Mouse (Mus musculus): ENCODE results near the gene Fcrl6. TPM values are rescaled to one million over a fixed set of nuclear protein-coding genes. Genes with fewer than 3 reads are reported as not detected.

The Fcrl6 gene
- total RNA-seq, 2 experiments from 2014 or later = not detected

GRCm38 (mm10) chr1:172549314-172549713 lies 53.0 kb downstream of the Fcrl6 start:
- no peak for DNase-seq (ENCODE audit: low spot score in 2 of 2)

GRCm38 (mm10) chr1:172548501-172548900 lies 53.9 kb downstream of the Fcrl6 start:
- no peak for DNase-seq (ENCODE audit: low spot score in 2 of 2)

Other genes with a start within 250 kb of the Fcrl6 start
- 1 to 10 TPM; 7.9 to 8.6 TPM for gene Pigm, start 226.0 kb downstream of the Fcrl6 start, total RNA-seq (2021)
- 1 to 10 TPM in 1 of 2 experiments, under 1 TPM in 1; 0.61 to 1.0 TPM for gene Slamf9, start 127.2 kb downstream of the Fcrl6 start, total RNA-seq (2021)
- 1 to 10 TPM; 6.3 to 7.0 TPM for gene Igsf9, start 120.8 kb downstream of the Fcrl6 start, total RNA-seq (2021)
- 10 to 100 TPM in 1 of 2 experiments, 1 to 10 TPM in 1; 8.2 to 12.3 TPM for gene Tagln2, start 102.5 kb downstream of the Fcrl6 start, total RNA-seq (2021)
- 1 to 10 TPM; 2.9 to 4.2 TPM for gene Cfap45, start 81.8 kb downstream of the Fcrl6 start, total RNA-seq (2021)
- gene Vsig8, start 46.6 kb downstream of the Fcrl6 start, total RNA-seq (2021) = under 1 TPM; 0.21 to 0.23 TPM
- gene Slamf8, start 12.0 kb downstream of the Fcrl6 start, total RNA-seq (2021) = not detected
- gene Dusp23, start 30.4 kb upstream of the Fcrl6 start, total RNA-seq (2021) = 1 to 10 TPM; 4.1 to 6.1 TPM
- not detected for gene Crp, start 95.5 kb upstream of the Fcrl6 start, total RNA-seq (2021)